Comparison of ENCODE assay signal across 8 mouse cellular contexts in the genomic region with DNA sequence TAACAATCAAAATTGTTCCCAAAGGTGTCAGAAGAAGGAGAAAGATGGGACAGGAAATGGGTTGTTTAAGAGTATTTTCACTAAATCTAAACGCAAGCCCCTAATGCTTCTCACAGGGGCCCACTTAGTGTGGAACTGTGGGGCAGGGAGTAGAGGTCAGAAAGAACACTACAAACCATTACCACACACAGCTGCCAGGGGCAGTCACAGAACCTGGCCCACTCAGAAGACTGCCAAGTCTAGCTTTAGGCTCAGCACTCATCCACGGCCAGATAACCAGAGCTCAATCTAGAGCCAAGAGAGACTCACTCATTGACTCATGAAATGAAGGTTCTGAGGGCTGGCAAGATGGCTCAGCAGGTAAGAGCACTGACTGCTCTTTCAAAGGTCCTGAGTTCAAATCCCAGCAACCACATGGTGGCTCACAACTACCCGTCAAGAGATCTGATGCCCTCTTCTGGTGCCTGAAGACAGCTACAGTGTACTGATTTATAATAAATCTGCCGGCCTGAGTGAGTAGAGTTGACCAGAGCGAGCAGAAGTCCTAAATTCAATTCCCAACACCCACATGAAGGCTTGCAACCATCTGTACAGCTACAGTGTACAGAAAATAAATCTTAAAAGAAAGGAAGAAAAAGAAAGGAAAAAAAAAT. TPM values are rescaled to one million over a fixed set of nuclear protein-coding genes. Genes with fewer than 3 reads are reported as not detected.
DNase-seq lines count a peak whose midpoint lies in the region; ATAC-seq lines count a peak whose summit lies in the region.

No protein-coding gene starts in this region.

- ATAC-seq in kidney, embryonic 14.5 days (ENCODE audit: low FRiP score, low TSS enrichment) = no peak
- ATAC-seq in hindbrain, embryonic 14.5 days (ENCODE audit: low FRiP score) = no peak
- no peak for ATAC-seq in midbrain, embryonic 14.5 days (ENCODE audit: low FRiP score, low TSS enrichment)

- H3K4me1 ChIP-seq in kidney, embryonic 14.5 days (ENCODE audit: control insufficient read depth, insufficient read depth, low read length) = peaks cover 17% of the 10 kb centered on the region; the same call in 1 of the 2 replicates
- H3K4me1 ChIP-seq in hindbrain, embryonic 14.5 days (replicated peaks; ENCODE audit: control insufficient read depth, insufficient read depth, low read length) = peaks cover 31% of the 10 kb centered on the region
- H3K4me1 ChIP-seq in midbrain, embryonic 14.5 days (ENCODE audit: control insufficient read depth, insufficient read depth, low read length) = peaks cover 16% of the 10 kb centered on the region; the same call in 1 of the 2 replicates

- no peaks in the 10 kb centered on the region for H3K27me3 ChIP-seq in kidney, embryonic 14.5 days (ENCODE audit: control insufficient read depth, insufficient read depth, low read length)
- H3K27me3 ChIP-seq in hindbrain, embryonic 14.5 days (ENCODE audit: control insufficient read depth, insufficient read depth, low read length) = peaks cover 21% of the 10 kb centered on the region; the same call in 1 of the 2 replicates
- H3K27me3 ChIP-seq in midbrain, embryonic 14.5 days (ENCODE audit: control insufficient read depth, insufficient read depth, low read length) = peaks cover 4% of the 10 kb centered on the region; the same call in 1 of the 2 replicates

- H3K36me3 ChIP-seq in kidney, embryonic 14.5 days (ENCODE audit: control insufficient read depth, insufficient read depth, low read length) = peaks cover 37% of the 10 kb centered on the region
- H3K36me3 ChIP-seq in hindbrain, embryonic 14.5 days (replicated peaks; ENCODE audit: control insufficient read depth, insufficient read depth) = 0 out of 2 replicates have a peak, but pooled peaks cover 8% of the 10 kb centered on the region
- H3K36me3 ChIP-seq in midbrain, embryonic 14.5 days (ENCODE audit: control insufficient read depth, insufficient read depth, low read length) = peaks cover 11% of the 10 kb centered on the region

- H3K27ac ChIP-seq in kidney, embryonic 14.5 days (ENCODE audit: low read depth, low read length) = peak overlapping the region; percentile 91; the same call in 1 of the 2 replicates
- no peak overlapping the region for H3K27ac ChIP-seq in hindbrain, embryonic 14.5 days
- no peak overlapping the region for H3K27ac ChIP-seq in midbrain, embryonic 14.5 days (replicated peaks; ENCODE audit: low read depth, low read length)

- DNase-seq in kidney, postnatal 36 days = no peak
- peak; percentile 30 for DNase-seq in brain, adult 2 months (ENCODE audit: low read depth, low spot score)
- DNase-seq in hindbrain, embryonic 14.5 days (ENCODE audit: low spot score) = no peak
- DNase-seq in midbrain, embryonic 14.5 days = no peak
- no peak for DNase-seq in layer of hippocampus, adult 18-20 months (ENCODE audit: low spot score in 2 of 2)
- DNase-seq in left cerebral cortex, postnatal 14 days (ENCODE audit: low spot score in 2 of 2) = no peak
- no peak for DNase-seq in left cerebral cortex, postnatal 10 days (ENCODE audit: extremely low spot score in 1 of 2, low spot score in 2 of 2)

- peak overlapping the region; percentile 64 for H3K4me2 ChIP-seq in kidney, embryonic 14.5 days (replicated peaks; ENCODE audit: low read depth, low read length)
- peak overlapping the region; percentile 97 for H3K4me2 ChIP-seq in hindbrain, embryonic 14.5 days (replicated peaks)
- H3K4me2 ChIP-seq in midbrain, embryonic 14.5 days (ENCODE audit: low read length) = peak overlapping the region; percentile 98

- peak overlapping the region; percentile 93 for H3K9ac ChIP-seq in kidney, embryonic 14.5 days (ENCODE audit: low read depth, low read length)
- peak overlapping the region; percentile 74; the same call in 1 of the 2 replicates for H3K9ac ChIP-seq in hindbrain, embryonic 14.5 days
- H3K9ac ChIP-seq in midbrain, embryonic 14.5 days (replicated peaks; ENCODE audit: low read length) = no peak overlapping the region

- no peaks in the 10 kb centered on the region for H3K9me3 ChIP-seq in kidney, embryonic 14.5 days (ENCODE audit: control insufficient read depth, low read length)
- H3K9me3 ChIP-seq in hindbrain, embryonic 14.5 days (ENCODE audit: control insufficient read depth, low read length) = no peaks in the 10 kb centered on the region
- H3K9me3 ChIP-seq in midbrain, embryonic 14.5 days (ENCODE audit: control insufficient read depth, low read length) = no peaks in the 10 kb centered on the region

- 36% methylated on average over 5 of the region's 5 CpGs for WGBS in kidney, embryonic 14.5 days
- 49% methylated on average over 5 of the region's 5 CpGs for WGBS in hindbrain, embryonic 14.5 days
- 48% methylated on average over 5 of the region's 5 CpGs for WGBS in midbrain, embryonic 14.5 days

- intact Hi-C loops in left cerebral cortex, postnatal 14 days (cut with DNase I) = loop anchor here (5.0 kb wide), 1 partner anchor 158 kb away; no protein-coding TSS in a partner anchor
- intact Hi-C loops in left cerebral cortex, postnatal 10 days (cut with DNase I) = loop anchor here (5.0 kb wide), 2 partner anchors 62 to 158 kb away; no protein-coding TSS in a partner anchor

- H3K4me3 ChIP-seq in kidney, embryonic 14.5 days (ENCODE audit: low read length) = peak overlapping the region; percentile 83
- H3K4me3 ChIP-seq in hindbrain, embryonic 14.5 days (replicated peaks; ENCODE audit: low read length) = peak overlapping the region; percentile 68
- H3K4me3 ChIP-seq in midbrain, embryonic 14.5 days (replicated peaks; ENCODE audit: low read depth, low read length) = peak overlapping the region; percentile 58

RNA-seq across cellular contexts. Expression of a gene that starts 2.4 kb away (rescaled TPM):
- 24.6 and 45.8 TPM in 2 replicates for polyA plus RNA-seq in kidney, embryonic 14.5 days (2014; fragmentation: Nextera tagmentation; extraction: Ambion mirVana)
- 7.8 and 10.5 TPM in 2 replicates for polyA plus RNA-seq in hindbrain, embryonic 14.5 days (2014; fragmentation: Nextera tagmentation; extraction: Ambion mirVana)
- polyA plus RNA-seq in midbrain, embryonic 14.5 days (2014; fragmentation: Nextera tagmentation; extraction: Ambion mirVana) = 8.9 and 9.7 TPM in 2 replicates
- total RNA-seq in layer of hippocampus, adult 18-20 months (2021) = 10 to 100 TPM; 23.0 to 31.1 TPM
- total RNA-seq in left cerebral cortex, postnatal 14 days (2021) = 10 to 100 TPM; 23.0 to 27.3 TPM
- 10 to 100 TPM; 19.2 to 22.3 TPM for total RNA-seq in left cerebral cortex, postnatal 10 days (2021)

RNA-seq across cellular contexts. Expression of a gene that starts 17.5 kb away (rescaled TPM):
- not detected in 2 replicates for polyA plus RNA-seq in kidney, embryonic 14.5 days (2014; fragmentation: Nextera tagmentation; extraction: Ambion mirVana)
- polyA plus RNA-seq in hindbrain, embryonic 14.5 days (2014; fragmentation: Nextera tagmentation; extraction: Ambion mirVana) = 3.5 TPM in 2 replicates
- 0.84 and 1.00 TPM in 2 replicates for polyA plus RNA-seq in midbrain, embryonic 14.5 days (2014; fragmentation: Nextera tagmentation; extraction: Ambion mirVana)
- total RNA-seq in layer of hippocampus, adult 18-20 months (2021) = not detected
- not detected for total RNA-seq in left cerebral cortex, postnatal 14 days (2021)
- not detected for total RNA-seq in left cerebral cortex, postnatal 10 days (2021)

RNA-seq across cellular contexts. Expression of a gene that starts 21.4 kb away (rescaled TPM):
- polyA plus RNA-seq in kidney, embryonic 14.5 days (2014; fragmentation: Nextera tagmentation; extraction: Ambion mirVana) = 1.6 and 1.9 TPM in 2 replicates
- polyA plus RNA-seq in hindbrain, embryonic 14.5 days (2014; fragmentation: Nextera tagmentation; extraction: Ambion mirVana) = 1.2 and 3.3 TPM in 2 replicates
- polyA plus RNA-seq in midbrain, embryonic 14.5 days (2014; fragmentation: Nextera tagmentation; extraction: Ambion mirVana) = 2.5 TPM in 1 of 2 replicates, not detected in the other
- under 1 TPM in 1 of 2 experiments, not detected in 1; 0.40 TPM for total RNA-seq in layer of hippocampus, adult 18-20 months (2021)
- total RNA-seq in left cerebral cortex, postnatal 14 days (2021) = under 1 TPM; 0.76 to 0.83 TPM
- under 1 TPM in 1 of 2 experiments, not detected in 1; 0.59 TPM for total RNA-seq in left cerebral cortex, postnatal 10 days (2021)

RNA-seq across cellular contexts. Expression of a gene that starts 27.9 kb away (rescaled TPM):
- 71.4 and 91.0 TPM in 2 replicates for polyA plus RNA-seq in kidney, embryonic 14.5 days (2014; fragmentation: Nextera tagmentation; extraction: Ambion mirVana)
- 63.0 and 65.5 TPM in 2 replicates for polyA plus RNA-seq in hindbrain, embryonic 14.5 days (2014; fragmentation: Nextera tagmentation; extraction: Ambion mirVana)
- polyA plus RNA-seq in midbrain, embryonic 14.5 days (2014; fragmentation: Nextera tagmentation; extraction: Ambion mirVana) = 77.1 and 81.6 TPM in 2 replicates
- 10 to 100 TPM; 30.5 to 34.9 TPM for total RNA-seq in layer of hippocampus, adult 18-20 months (2021)
- 10 to 100 TPM; 29.5 to 32.7 TPM for total RNA-seq in left cerebral cortex, postnatal 14 days (2021)
- total RNA-seq in left cerebral cortex, postnatal 10 days (2021) = 10 to 100 TPM; 31.4 to 36.2 TPM

RNA-seq across cellular contexts. Expression of a gene that starts 35.0 kb away (rescaled TPM):
- 27.3 and 30.4 TPM in 2 replicates for polyA plus RNA-seq in kidney, embryonic 14.5 days (2014; fragmentation: Nextera tagmentation; extraction: Ambion mirVana)
- polyA plus RNA-seq in hindbrain, embryonic 14.5 days (2014; fragmentation: Nextera tagmentation; extraction: Ambion mirVana) = 43.0 and 69.7 TPM in 2 replicates
- polyA plus RNA-seq in midbrain, embryonic 14.5 days (2014; fragmentation: Nextera tagmentation; extraction: Ambion mirVana) = 6.7 and 7.9 TPM in 2 replicates
- total RNA-seq in layer of hippocampus, adult 18-20 months (2021) = 1 to 10 TPM in 1 of 2 experiments, under 1 TPM in 1; 0.76 to 3.0 TPM
- total RNA-seq in left cerebral cortex, postnatal 14 days (2021) = 1 to 10 TPM; 4.2 to 5.7 TPM
- under 1 TPM in 1 of 2 experiments, not detected in 1; 0.90 TPM for total RNA-seq in left cerebral cortex, postnatal 10 days (2021)
